ENCODE assay signal across 8 mouse cellular contexts in genomic region chr8:83607661-83608397, GRCm38 (mm10). TPM values are rescaled to one million over a fixed set of nuclear protein-coding genes. Genes with fewer than 3 reads are reported as not detected.
DNase-seq lines count a peak whose midpoint lies in the region; ATAC-seq and TF ChIP-seq lines count a peak whose summit lies in the region.

Gene Tecr (minus strand): TSS chr8:83607971.
Gene Dnajb1 (plus strand): TSS chr8:83608193.

- peak; percentile 100 for DNase-seq in MN1 (ENCODE audit: low spot score)
- peak; percentile 100 for DNase-seq in cerebellum, adult 9-10 months
- peak; percentile 99 for DNase-seq in hindbrain, embryonic 10.5 days (ENCODE audit: low spot score)
- DNase-seq in layer of hippocampus, adult 9-11 months = peak; percentile 100
- peak; percentile 99 for DNase-seq in lung, postnatal 0 days (ENCODE audit: low spot score)
- peak; percentile 98 for DNase-seq in ovary, postnatal 14 days (ENCODE audit: low spot score)
- DNase-seq in thymus, postnatal 14 days = peak; percentile 100

- H3K4me2 ChIP-seq in lung, postnatal 0 days (replicated peaks; ENCODE audit: low read depth, low read length) = peak within 1 kb of the TSS; percentile 69

- peaks cover 33% of the 10 kb centered on the region for H3K36me3 ChIP-seq in hindbrain, embryonic 10.5 days
- peaks cover 24% of the 10 kb centered on the region for H3K36me3 ChIP-seq in lung, postnatal 0 days (ENCODE audit: insufficient read depth, low read length)

- H3K4me3 ChIP-seq in hindbrain, embryonic 10.5 days = peak within 1 kb of the TSS; percentile 80
- peak within 1 kb of the TSS; percentile 75 for H3K4me3 ChIP-seq in lung, postnatal 0 days (ENCODE audit: low read depth, low read length)

- peak within 1 kb of the TSS; percentile 94 for H3K9ac ChIP-seq in lung, postnatal 0 days (replicated peaks; ENCODE audit: low read depth)

- no peaks in the 10 kb centered on the region for H3K9me3 ChIP-seq in hindbrain, embryonic 10.5 days
- H3K9me3 ChIP-seq in lung, postnatal 0 days (ENCODE audit: low read length) = no peaks in the 10 kb centered on the region

- no peaks in the 10 kb centered on the region for H3K27me3 ChIP-seq in hindbrain, embryonic 10.5 days (ENCODE audit: insufficient read depth, poor library complexity, severe bottlenecking)
- H3K27me3 ChIP-seq in lung, postnatal 0 days (replicated peaks; ENCODE audit: insufficient read depth, low read length) = no peaks in the 10 kb centered on the region

- no peak for TF ChIP-seq CTCF in lung, postnatal 0 days (IDR thresholded peaks at IDR 0.05)

- H3K27ac ChIP-seq in hindbrain, embryonic 10.5 days = peak within 1 kb of the TSS; percentile 96
- peak within 1 kb of the TSS; percentile 99 for H3K27ac ChIP-seq in lung, postnatal 0 days (ENCODE audit: low read length)

- 0 out of 2 replicates have a peak, but pooled peaks have one; percentile 6 for TF ChIP-seq EP300 in lung, postnatal 0 days (IDR thresholded peaks at IDR 0.05)

- under 1% methylated on average over 69 of the region's 69 CpGs for WGBS in hindbrain, embryonic 10.5 days
- WGBS in lung, postnatal 0 days = under 1% methylated on average over 59 of the region's 69 CpGs

- H3K4me1 ChIP-seq in hindbrain, embryonic 10.5 days (replicated peaks) = peaks cover 33% of the 10 kb centered on the region
- peaks cover 8% of the 10 kb centered on the region for H3K4me1 ChIP-seq in lung, postnatal 0 days (ENCODE audit: insufficient read depth, low read depth, low read length)

- ATAC-seq in frontal cortex, adult (ENCODE audit: low TSS enrichment) = peak; percentile 87
- ATAC-seq in lung, postnatal 0 days = peak; percentile 98

RNA-seq across cellular contexts. Expression of gene Tecr, which starts in this region (rescaled TPM):
- polyA plus RNA-seq in hindbrain, embryonic 10.5 days (2016; fragmentation: Nextera tagmentation; extraction: Ambion mirVana) = 714 and 783 TPM in 2 replicates
- 273 and 293 TPM in 2 replicates for polyA plus RNA-seq in lung, postnatal 0 days (2015; fragmentation: Nextera tagmentation; extraction: Ambion mirVana)

RNA-seq across cellular contexts. Expression of gene Dnajb1, which starts in this region (rescaled TPM):
- 71.9 and 84.2 TPM in 2 replicates for polyA plus RNA-seq in hindbrain, embryonic 10.5 days (2016; fragmentation: Nextera tagmentation; extraction: Ambion mirVana)
- polyA plus RNA-seq in lung, postnatal 0 days (2015; fragmentation: Nextera tagmentation; extraction: Ambion mirVana) = 34.3 and 43.6 TPM in 2 replicates

Comparison
In these comparisons a context has a peak if more than half of its experiments do, and no peak if none do; other contexts are left out.
1. Peak in every context shown above with its lines: DNase-seq, ATAC-seq, H3K4me3 ChIP-seq and H3K27ac ChIP-seq.